Mouse (Mus musculus): ENCODE measurements at regions not wholly inside any gene's neighbourhood (a gene's known extent, or its start where the extent isn't known, plus 50 kb on each side); places are given as distances from the start of the nearest gene placed in this dataset.

GRCm38 (mm10) chr14:61665815-61666214 lies 58.6 kb downstream of the Kcnrg start:
- no peaks in the 10 kb centered on the region for H3K27me3 ChIP-seq (ENCODE audit: insufficient read depth, low read length)
- DNase-seq (ENCODE audit: low spot score) (no peak), ATAC-seq (ENCODE audit: extremely low read depth, insufficient number of reproducible peaks, low FRiP score, poor library complexity, severe bottlenecking) (no peak)
- peaks cover 48% of the 10 kb centered on the region for H3K4me1 ChIP-seq (ENCODE audit: insufficient read depth, low read depth, low read length)
- no peaks in the 10 kb centered on the region for H3K9me3 ChIP-seq (replicated peaks)
- H3K36me3 ChIP-seq (replicated peaks) = peaks cover 56% of the 10 kb centered on the region
- H3K4me3 ChIP-seq (ENCODE audit: low read depth, low read length) = no peak overlapping the region
- TF ChIP-seq GATA1 (IDR thresholded peaks at IDR 0.05; ENCODE audit: borderline replicate concordance, low read length) (no peak), CTCF (IDR thresholded peaks at IDR 0.05; ENCODE audit: low read depth, low read length) (no peak), GATA2 (IDR thresholded peaks at IDR 0.05; ENCODE audit: borderline replicate concordance, low read depth, low read length) (no peak), TAL1 (conservative IDR thresholded peaks at IDR 0.05; ENCODE audit: low read depth, low read length) (0 out of 2 replicates have a peak, but pooled peaks have one; percentile 17)

GRCm38 (mm10) chr14:61673184-61673583 lies 65.9 kb downstream of the Kcnrg start:
- peaks cover 88% of the 10 kb centered on the region for H3K36me3 ChIP-seq (replicated peaks)
- peaks cover 28% of the 10 kb centered on the region for H3K4me1 ChIP-seq (ENCODE audit: insufficient read depth, low read depth, low read length)
- TF ChIP-seq POLR2AphosphoS5 (IDR thresholded peaks at IDR 0.05; ENCODE audit: insufficient replicate concordance, low read depth, low read length) (no peak), GATA1 (IDR thresholded peaks at IDR 0.05; ENCODE audit: borderline replicate concordance, low read length) (no peak), TAL1 (conservative IDR thresholded peaks at IDR 0.05; ENCODE audit: low read depth, low read length) (no peak), CTCF (IDR thresholded peaks at IDR 0.05; ENCODE audit: low read depth, low read length) (no peak), GATA2 (IDR thresholded peaks at IDR 0.05; ENCODE audit: borderline replicate concordance, low read depth, low read length) (no peak)
- no peaks in the 10 kb centered on the region for H3K9me3 ChIP-seq (replicated peaks)
- no peak overlapping the region for H3K4me3 ChIP-seq (ENCODE audit: low read depth, low read length)
- H3K27me3 ChIP-seq (ENCODE audit: insufficient read depth, low read length) = no peaks in the 10 kb centered on the region
- ATAC-seq (ENCODE audit: extremely low read depth, insufficient number of reproducible peaks, low FRiP score, poor library complexity, severe bottlenecking) (no peak), DNase-seq (ENCODE audit: low spot score) (no peak)

GRCm38 (mm10) chr14:61678107-61678506 lies 70.8 kb downstream of the Kcnrg start:
- ATAC-seq (ENCODE audit: extremely low read depth, insufficient number of reproducible peaks, low FRiP score, poor library complexity, severe bottlenecking) (no peak), DNase-seq (ENCODE audit: low spot score) (no peak)
- Histone ChIP-seq H3K4me3 (ENCODE audit: low read depth, low read length) (no peak overlapping the region), H3K36me3 (replicated peaks) (peaks cover 52% of the 10 kb centered on the region), H3K27me3 (ENCODE audit: insufficient read depth, low read length) (no peaks in the 10 kb centered on the region), H3K9me3 (replicated peaks) (no peaks in the 10 kb centered on the region), H3K4me1 (ENCODE audit: insufficient read depth, low read depth, low read length) (peaks cover 35% of the 10 kb centered on the region)
- TF ChIP-seq GATA2 (IDR thresholded peaks at IDR 0.05; ENCODE audit: borderline replicate concordance, low read depth, low read length) = no peak
- TF ChIP-seq GATA1 (IDR thresholded peaks at IDR 0.05; ENCODE audit: borderline replicate concordance, low read length) = no peak
- no peak for TF ChIP-seq POLR2AphosphoS5 (IDR thresholded peaks at IDR 0.05; ENCODE audit: insufficient replicate concordance, low read depth, low read length)
- TF ChIP-seq CTCF (IDR thresholded peaks at IDR 0.05; ENCODE audit: low read depth, low read length) = no peak
- TF ChIP-seq TAL1 (conservative IDR thresholded peaks at IDR 0.05; ENCODE audit: low read depth, low read length) = no peak

- Histone ChIP-seq H3K4me3 (ENCODE audit: low read depth, low read length) (peak overlapping the region; percentile 84), H3K27me3 (ENCODE audit: insufficient read depth, low read length) (no peaks in the 10 kb centered on the region), H3K4me1 (ENCODE audit: insufficient read depth, low read depth, low read length) (peaks cover 59% of the 10 kb centered on the region), H3K36me3 (replicated peaks) (peaks cover 31% of the 10 kb centered on the region), H3K9me3 (replicated peaks) (no peaks in the 10 kb centered on the region)
- ATAC-seq (ENCODE audit: extremely low read depth, insufficient number of reproducible peaks, low FRiP score, poor library complexity, severe bottlenecking) (peak; percentile 64), DNase-seq (ENCODE audit: low spot score) (peak; percentile 87)
- TF ChIP-seq TAL1 (conservative IDR thresholded peaks at IDR 0.05; ENCODE audit: low read depth, low read length) (no peak), GATA2 (IDR thresholded peaks at IDR 0.05; ENCODE audit: borderline replicate concordance, low read depth, low read length) (no peak), CTCF (IDR thresholded peaks at IDR 0.05; ENCODE audit: low read depth, low read length) (no peak), GATA1 (IDR thresholded peaks at IDR 0.05; ENCODE audit: borderline replicate concordance, low read length) (no peak), POLR2AphosphoS5 (IDR thresholded peaks at IDR 0.05; ENCODE audit: insufficient replicate concordance, low read depth, low read length) (no peak)
Measured at GRCm38 (mm10) chr14:61680818-61681707, 73.8 kb downstream of the Kcnrg start.

- DNase-seq (ENCODE audit: low spot score) = peak; percentile 88
- H3K9me3 ChIP-seq (replicated peaks) = no peaks in the 10 kb centered on the region
- H3K27me3 ChIP-seq (ENCODE audit: insufficient read depth, low read length) = no peaks in the 10 kb centered on the region
- H3K4me3 ChIP-seq (ENCODE audit: low read depth, low read length) = peak overlapping the region; percentile 84
- no peak for TF ChIP-seq POLR2AphosphoS5 (IDR thresholded peaks at IDR 0.05; ENCODE audit: insufficient replicate concordance, low read depth, low read length)
- TF ChIP-seq TAL1 (conservative IDR thresholded peaks at IDR 0.05; ENCODE audit: low read depth, low read length) = no peak
- no peak for TF ChIP-seq CTCF (IDR thresholded peaks at IDR 0.05; ENCODE audit: low read depth, low read length)
- no peak for TF ChIP-seq GATA2 (IDR thresholded peaks at IDR 0.05; ENCODE audit: borderline replicate concordance, low read depth, low read length)
- no peak for TF ChIP-seq GATA1 (IDR thresholded peaks at IDR 0.05; ENCODE audit: borderline replicate concordance, low read length)
- peaks cover 22% of the 10 kb centered on the region for H3K36me3 ChIP-seq (replicated peaks)
- peak; percentile 41 for ATAC-seq (ENCODE audit: extremely low read depth, insufficient number of reproducible peaks, low FRiP score, poor library complexity, severe bottlenecking)
- peaks cover 61% of the 10 kb centered on the region for H3K4me1 ChIP-seq (ENCODE audit: insufficient read depth, low read depth, low read length)
Measured at GRCm38 (mm10) chr14:61681708-61682701, 74.7 kb downstream of the Kcnrg start.

Data from G1E (cell line).